Mouse (Mus musculus) kidney, embryonic 15.5 days (tissue): ENCODE data around the gene Psrc1. TPM values are rescaled to one million over a fixed set of nuclear protein-coding genes. Genes with fewer than 3 reads are reported as not detected.
A peak's percentile ranks its signal among the peaks of the same experiment; 100 is the strongest.

Experiments used
- ATAC-seq: fragments of 200-750 bp; cut with Nextera tagmentation; replicated peaks from 2 replicates; pipeline ENCODE4 v1.8.0; 2017; ENCODE audit warnings: moderate TSS enrichment; ENCODE audit not compliant: low FRiP score
- H3K27ac ChIP-seq: fragments of 300-500 bp; sonication (generic); 2 replicates; pipeline ENCODE4 v1.5.1; 2015; ENCODE audit warnings: mild to moderate bottlenecking, inconsistent platforms
- H3K27me3 ChIP-seq: fragments of 300-500 bp; sonication (generic); 2 replicates; pipeline ENCODE4 v1.6.1; 2015; ENCODE audit warnings: inconsistent platforms
- H3K36me3 ChIP-seq: fragments of 300-500 bp; sonication (generic); 2 replicates; pipeline ENCODE4 v1.6.1; 2015; ENCODE audit warnings: inconsistent platforms
- H3K4me1 ChIP-seq: fragments of 300-500 bp; sonication (generic); 2 replicates; pipeline ENCODE4 v1.6.1; 2015; ENCODE audit warnings: inconsistent platforms
- H3K4me2 ChIP-seq: fragments of 300-500 bp; sonication (generic); 2 replicates; pipeline ENCODE4 v1.6.1; 2015; ENCODE audit warnings: moderate library complexity, mild to moderate bottlenecking, inconsistent platforms
- H3K4me3 ChIP-seq: fragments of 300-500 bp; sonication (generic); replicated peaks from 2 replicates; pipeline ENCODE4 v1.5.1; 2015; ENCODE audit warnings: mild to moderate bottlenecking, inconsistent platforms
- H3K9ac ChIP-seq: fragments of 300-500 bp; sonication (generic); 2 replicates; pipeline ENCODE4 v1.6.1; 2015; ENCODE audit warnings: mild to moderate bottlenecking, inconsistent platforms
- H3K9me3 ChIP-seq: fragments of 300-500 bp; sonication (generic); replicated peaks from 2 replicates; pipeline ENCODE4 v1.6.1; 2016; ENCODE audit warnings: inconsistent platforms
- WGBS: fragments of 180-500 bp; shearing (Covaris S2); methylation state at CpG from one replicate; pipeline ENCODE4 v1.1.7; 2015; ENCODE audit warnings: mixed read lengths; 5-methylcytosine and 5-hydroxymethylcytosine counted together
- polyA plus RNA-seq: library from polyadenylated mRNA; unstranded; fragments of >200 nt; fragmentation: Nextera tagmentation; extraction: Ambion mirVana; gene quantifications from 2 replicates; pipeline ENCODE4 v1.2.1, GENCODE M21; 2015

The Psrc1 gene
- polyA plus RNA-seq, result 47.2 and 48.8 TPM in 2 replicates

DNA sequence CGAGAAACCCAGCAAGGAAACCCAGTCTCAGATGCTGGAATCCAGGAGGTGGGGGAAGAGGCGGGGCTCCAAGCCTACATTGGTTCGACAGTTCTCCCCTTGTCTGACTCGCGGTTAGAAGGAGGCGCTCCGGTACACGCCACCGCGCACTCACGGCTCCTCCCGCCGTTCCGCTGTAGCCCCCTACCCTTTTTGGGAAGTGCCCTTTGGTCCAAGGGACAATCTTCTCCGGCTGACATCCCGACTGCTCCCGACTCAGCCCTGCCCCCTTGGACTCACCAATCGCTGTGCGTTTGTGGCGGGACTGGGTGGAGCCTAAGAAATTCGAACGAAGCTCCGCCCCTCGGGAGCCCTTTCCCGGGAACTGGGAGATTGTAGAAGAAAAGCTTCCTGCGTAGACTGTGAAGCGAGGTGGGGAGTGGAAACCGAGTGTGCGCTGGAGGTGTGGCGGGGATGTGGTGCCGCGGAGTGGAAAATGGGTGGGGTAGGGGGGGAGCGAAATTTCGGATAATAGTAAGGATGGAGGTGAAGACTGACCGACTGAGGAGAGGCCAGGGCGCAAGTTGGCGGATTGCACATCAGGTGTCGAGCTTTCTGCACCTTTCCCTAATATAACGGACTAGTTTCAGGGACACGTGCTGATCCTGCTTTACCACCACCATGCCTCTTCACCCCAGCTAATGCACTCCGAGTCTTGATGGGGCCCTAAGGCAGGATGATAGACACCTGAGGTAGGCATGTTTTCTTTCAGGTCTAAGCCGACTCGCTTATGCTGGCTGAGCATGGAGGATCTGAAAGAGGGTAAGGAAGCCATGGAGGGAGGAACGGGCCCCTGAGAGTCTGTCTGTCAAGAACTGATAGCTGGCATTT, at the start of gene Psrc1:
Gene Psrc1 (plus strand): TSS at position 355 of the 870 bp plus-strand sequence.
- H3K9me3 ChIP-seq, result no peaks in the 10 kb centered on the region
- H3K4me3 ChIP-seq, result peak within 1 kb of the TSS; percentile 79
- peaks cover 33% of the 10 kb centered on the region for H3K4me1 ChIP-seq
- H3K27ac ChIP-seq, result peak within 1 kb of the TSS; percentile 63
- peak within 1 kb of the TSS; percentile 81 for H3K4me2 ChIP-seq
- H3K36me3 ChIP-seq, result peaks cover 19% of the 10 kb centered on the region
- H3K27me3 ChIP-seq, result no peaks in the 10 kb centered on the region
- under 1% methylated on average over 44 of the region's 44 CpGs for WGBS
- peak; percentile 93 for ATAC-seq
- H3K9ac ChIP-seq, result peak within 1 kb of the TSS; percentile 62

- ATAC-seq, result no peak
- H3K4me2 ChIP-seq, result no peak overlapping the region
- 94% methylated on average over 5 of the region's 5 CpGs for WGBS
Measured at GRCm38 (mm10) chr3:108336878-108337277, 46.8 kb upstream of the Psrc1 start.

DNA sequence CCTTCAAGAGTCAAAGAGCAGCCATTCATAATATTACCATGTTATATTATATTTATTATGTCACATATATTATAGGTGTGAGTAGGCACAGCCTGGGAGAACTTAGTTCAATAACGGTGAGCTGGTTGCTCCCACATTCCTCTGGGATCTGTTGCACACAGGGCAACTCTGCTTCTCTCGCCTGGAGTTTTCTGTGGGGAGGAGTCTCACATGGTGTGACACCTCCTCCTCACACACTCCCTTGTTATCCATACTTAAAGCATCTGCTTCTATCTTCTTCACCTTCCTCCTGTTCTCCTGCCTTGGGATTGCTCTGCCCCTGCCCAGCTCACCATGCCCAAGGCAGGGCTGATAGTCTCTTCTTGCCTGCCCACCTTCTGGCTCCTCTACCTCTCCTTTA, 42.6 kb upstream of the Psrc1 start:
- Histone ChIP-seq H3K4me3 (no peak overlapping the region), H3K27ac (no peak overlapping the region), H3K4me2 (no peak overlapping the region), H3K4me1 (no peaks in the 10 kb centered on the region), H3K9me3 (no peaks in the 10 kb centered on the region), H3K27me3 (no peaks in the 10 kb centered on the region), H3K36me3 (peaks cover 82% of the 10 kb centered on the region), H3K9ac (no peak overlapping the region)
- WGBS, result 76% methylated on average over 2 of the region's 2 CpGs
- no peak for ATAC-seq

More at GRCm38 (mm10) chr3:108336878-108337277, 46.8 kb upstream of the Psrc1 start:
- Histone ChIP-seq H3K9me3 (no peaks in the 10 kb centered on the region), H3K9ac (no peak overlapping the region), H3K36me3 (peaks cover 85% of the 10 kb centered on the region), H3K27ac (no peak overlapping the region), H3K27me3 (no peaks in the 10 kb centered on the region), H3K4me1 (no peaks in the 10 kb centered on the region), H3K4me3 (no peak overlapping the region)

DNA sequence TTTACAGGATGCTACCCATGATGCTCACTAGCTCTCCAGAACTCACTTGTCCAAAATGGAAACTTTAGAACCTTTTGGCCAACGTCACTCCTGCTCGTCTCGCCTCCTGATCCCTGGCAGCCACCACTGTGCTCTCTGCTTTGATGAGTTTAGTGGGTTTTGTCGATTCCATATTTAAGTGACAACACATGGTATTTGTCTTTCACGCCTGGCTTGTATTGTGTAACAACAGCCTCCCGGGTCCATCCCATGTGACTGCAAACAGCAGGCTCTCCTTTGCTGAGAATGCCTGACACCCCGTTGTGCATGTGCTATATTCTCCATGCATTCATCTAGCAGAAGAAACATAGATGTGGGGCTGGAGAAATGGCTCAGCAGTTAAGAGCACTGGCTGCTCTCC, 41.5 kb upstream of the Psrc1 start:
- 82% methylated on average over 7 of the region's 7 CpGs for whole genome bisulfite sequencing
- ATAC-seq, result no peak
- peaks cover 80% of the 10 kb centered on the region for H3K36me3 ChIP-seq
- H3K9me3 ChIP-seq, result no peaks in the 10 kb centered on the region
- no peaks in the 10 kb centered on the region for H3K4me1 ChIP-seq
- no peaks in the 10 kb centered on the region for H3K27me3 ChIP-seq
- H3K27ac ChIP-seq, result no peak overlapping the region
- no peak overlapping the region for H3K9ac ChIP-seq
- no peak overlapping the region for H3K4me3 ChIP-seq
- H3K4me2 ChIP-seq, result no peak overlapping the region

GRCm38 (mm10) chr3:108345855-108346254, 37.8 kb upstream of the Psrc1 start:
- no peak for ATAC-seq

DNA sequence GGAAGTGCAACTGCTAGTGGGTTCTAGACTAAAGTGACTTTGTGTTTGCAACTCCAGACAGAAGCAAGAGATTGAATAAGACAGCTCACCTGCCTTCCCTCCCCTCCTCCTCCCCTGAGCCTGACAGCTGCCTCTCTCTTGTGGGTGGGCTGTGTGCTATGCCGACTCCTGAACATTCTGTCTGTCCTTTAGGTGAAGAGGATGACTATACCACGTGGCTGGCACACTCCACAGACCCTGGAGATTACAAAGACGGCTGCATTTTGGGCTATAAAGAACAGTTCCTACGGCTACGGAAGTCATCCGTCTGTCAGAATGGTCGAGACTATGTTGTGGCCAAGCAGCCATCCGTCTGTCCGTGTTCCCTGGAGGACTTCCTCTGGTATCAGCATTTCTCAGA, 35.3 kb upstream of the Psrc1 start:
- Histone ChIP-seq H3K27me3 (no peaks in the 10 kb centered on the region), H3K36me3 (peaks cover 76% of the 10 kb centered on the region), H3K4me2 (no peak overlapping the region), H3K27ac (no peak overlapping the region), H3K4me1 (no peaks in the 10 kb centered on the region), H3K9me3 (no peaks in the 10 kb centered on the region), H3K9ac (no peak overlapping the region), H3K4me3 (no peak overlapping the region)
- 81% methylated on average over 9 of the region's 9 CpGs for WGBS
- ATAC-seq, result no peak

More at GRCm38 (mm10) chr3:108345855-108346254, 37.8 kb upstream of the Psrc1 start:
- Histone ChIP-seq H3K27me3 (no peaks in the 10 kb centered on the region), H3K9me3 (no peaks in the 10 kb centered on the region), H3K4me2 (no peak overlapping the region), H3K36me3 (peaks cover 82% of the 10 kb centered on the region), H3K27ac (no peak overlapping the region), H3K4me3 (no peak overlapping the region), H3K9ac (no peak overlapping the region), H3K4me1 (no peaks in the 10 kb centered on the region)
- WGBS, result 88% methylated on average over 7 of the region's 7 CpGs

DNA sequence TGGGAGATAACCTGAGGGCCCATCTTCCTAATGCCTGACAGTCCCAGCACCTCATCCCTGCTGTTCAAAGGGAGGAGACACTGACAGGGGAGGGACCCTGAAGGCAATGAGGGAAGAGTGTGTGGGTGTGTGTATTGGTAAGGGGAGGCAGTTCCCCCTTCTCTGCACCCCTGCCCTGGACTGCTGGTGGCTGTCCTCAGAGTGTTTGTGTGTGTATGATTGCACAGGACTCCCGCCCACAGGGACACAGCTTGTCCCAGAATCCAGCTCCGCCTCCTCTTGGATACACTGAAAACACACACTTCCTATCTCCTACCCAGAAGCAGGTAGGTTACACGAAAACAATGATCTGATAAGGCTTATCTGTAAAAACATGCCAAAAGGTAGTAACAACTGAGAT, 28.4 kb upstream of the Psrc1 start:
- no peak; the same call in 1 of the 2 replicates for ATAC-seq
- H3K4me2 ChIP-seq, result no peak overlapping the region
- no peak overlapping the region for H3K27ac ChIP-seq
- peaks cover 6% of the 10 kb centered on the region for H3K4me1 ChIP-seq
- H3K9ac ChIP-seq, result no peak overlapping the region
- peaks cover 68% of the 10 kb centered on the region for H3K36me3 ChIP-seq
- H3K4me3 ChIP-seq, result no peak overlapping the region
- H3K27me3 ChIP-seq, result no peaks in the 10 kb centered on the region
- H3K9me3 ChIP-seq, result no peaks in the 10 kb centered on the region
- WGBS, result 87% methylated on average over 3 of the region's 3 CpGs

DNA sequence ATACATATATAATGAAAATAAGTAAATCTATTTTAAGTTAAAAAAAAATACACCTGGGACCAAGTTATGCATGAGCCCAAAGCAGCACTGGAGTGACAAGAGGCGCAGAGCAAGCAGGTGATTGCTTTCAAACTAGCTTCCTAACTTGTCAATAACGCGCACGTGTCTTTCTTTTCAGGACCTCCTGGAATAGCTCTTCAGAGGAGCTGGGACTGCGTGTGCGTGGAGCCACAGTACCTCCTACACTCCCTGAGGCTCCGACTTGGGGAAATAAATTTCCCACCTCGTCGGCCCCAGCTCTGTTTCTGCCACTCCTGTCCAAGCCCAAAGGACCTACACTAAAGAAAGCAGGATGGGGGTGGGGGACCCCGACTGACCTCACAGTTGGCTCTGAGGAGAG, 26.6 kb upstream of the Psrc1 start:
- peaks cover 18% of the 10 kb centered on the region for H3K4me1 ChIP-seq
- WGBS, result 67% methylated on average over 10 of the region's 10 CpGs
- ATAC-seq, result no peak
- H3K9ac ChIP-seq, result no peak overlapping the region
- no peaks in the 10 kb centered on the region for H3K27me3 ChIP-seq
- H3K27ac ChIP-seq, result no peak overlapping the region
- H3K36me3 ChIP-seq, result peaks cover 50% of the 10 kb centered on the region
- H3K4me3 ChIP-seq, result no peak overlapping the region
- no peak overlapping the region for H3K4me2 ChIP-seq
- H3K9me3 ChIP-seq, result no peaks in the 10 kb centered on the region

GRCm38 (mm10) chr3:108358445-108358844, 25.2 kb upstream of the Psrc1 start:
- H3K9ac ChIP-seq, result no peak overlapping the region
- peaks cover 43% of the 10 kb centered on the region for H3K36me3 ChIP-seq
- no peak overlapping the region for H3K27ac ChIP-seq
- peaks cover 18% of the 10 kb centered on the region for H3K4me1 ChIP-seq
- no peak overlapping the region for H3K4me3 ChIP-seq
- H3K27me3 ChIP-seq, result no peaks in the 10 kb centered on the region
- 71% methylated on average over 6 of the region's 6 CpGs for WGBS
- no peaks in the 10 kb centered on the region for H3K9me3 ChIP-seq
- ATAC-seq, result no peak
- no peak overlapping the region for H3K4me2 ChIP-seq

DNA sequence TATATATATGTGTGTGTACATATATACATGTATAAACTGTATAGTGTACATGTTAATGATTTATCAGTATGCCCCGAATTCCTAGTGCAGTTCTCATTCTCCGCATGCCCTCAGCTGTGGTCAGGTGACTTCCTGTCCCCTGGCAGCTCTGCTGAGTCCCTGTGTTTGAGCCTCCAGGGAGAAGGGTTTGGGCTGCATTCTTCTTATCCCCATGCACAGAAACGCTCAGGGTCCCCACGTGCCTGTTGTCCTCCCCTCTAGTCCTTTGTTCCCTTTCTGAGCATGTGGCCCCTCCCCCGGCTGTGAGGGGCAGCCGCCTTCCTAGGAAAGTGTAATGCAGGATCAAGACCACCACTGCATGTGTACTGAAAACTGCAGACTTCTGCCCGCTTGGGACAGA, 22.7 kb upstream of the Psrc1 start:
- H3K9ac ChIP-seq, result no peak overlapping the region
- peak; percentile 68 for ATAC-seq
- WGBS, result 11% methylated on average over 7 of the region's 7 CpGs

DNA sequence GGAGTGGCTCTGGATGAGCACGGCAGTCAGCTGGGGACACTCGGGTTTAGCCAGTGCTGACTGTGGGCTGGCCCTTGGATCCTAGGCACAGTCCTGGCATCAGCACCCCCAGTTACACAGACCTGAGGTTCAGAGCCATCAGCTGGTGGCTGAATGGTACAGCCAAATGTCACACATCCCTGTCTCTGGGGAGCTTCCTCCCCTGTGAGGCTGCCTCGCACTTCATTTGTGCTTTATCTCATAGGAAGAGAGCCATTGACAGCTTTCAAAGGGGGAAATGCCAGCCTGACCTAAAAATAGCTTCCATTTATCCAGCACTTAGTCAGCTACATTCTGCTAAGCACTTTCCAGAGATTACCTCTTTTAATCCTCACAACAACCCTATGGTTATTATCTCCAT, 20.0 kb upstream of the Psrc1 start:
- Histone ChIP-seq H3K36me3 (no peaks in the 10 kb centered on the region), H3K9me3 (no peaks in the 10 kb centered on the region), H3K27me3 (no peaks in the 10 kb centered on the region), H3K4me3 (no peak overlapping the region), H3K27ac (no peak overlapping the region), H3K4me1 (peaks cover 27% of the 10 kb centered on the region), H3K4me2 (no peak overlapping the region), H3K9ac (no peak overlapping the region)
- 63% methylated on average over 3 of the region's 3 CpGs for WGBS
- no peak for ATAC-seq

More for the DNA sequence above, 22.7 kb upstream of the Psrc1 start:
- H3K4me2 ChIP-seq, result no peak overlapping the region
- H3K27ac ChIP-seq, result peak overlapping the region; percentile 76
- peaks cover 22% of the 10 kb centered on the region for H3K4me1 ChIP-seq
- no peaks in the 10 kb centered on the region for H3K9me3 ChIP-seq
- H3K27me3 ChIP-seq, result no peaks in the 10 kb centered on the region
- peaks cover 19% of the 10 kb centered on the region for H3K36me3 ChIP-seq
- H3K4me3 ChIP-seq, result no peak overlapping the region

- 61% methylated on average over 9 of the region's 9 CpGs for WGBS
- ATAC-seq, result 0 out of 2 replicates have a peak, but pooled peaks have one; percentile 10
Measured at GRCm38 (mm10) chr3:108364270-108364995, 19.2 kb upstream of the Psrc1 start, which contains the start of gene Mybphl. TSS of gene Mybphl (plus strand) at chr3:108364911.

More at GRCm38 (mm10) chr3:108364270-108364995, 19.2 kb upstream of the Psrc1 start, which contains the start of gene Mybphl:
- Histone ChIP-seq H3K27me3 (no peaks in the 10 kb centered on the region), H3K4me1 (peaks cover 27% of the 10 kb centered on the region), H3K9ac (no peak within 1 kb of the TSS), H3K9me3 (no peaks in the 10 kb centered on the region), H3K27ac (no peak within 1 kb of the TSS), H3K36me3 (no peaks in the 10 kb centered on the region), H3K4me3 (no peak within 1 kb of the TSS), H3K4me2 (no peak within 1 kb of the TSS)
